8 mouse cellular contexts compared by ENCODE assay signal in the genomic region with DNA sequence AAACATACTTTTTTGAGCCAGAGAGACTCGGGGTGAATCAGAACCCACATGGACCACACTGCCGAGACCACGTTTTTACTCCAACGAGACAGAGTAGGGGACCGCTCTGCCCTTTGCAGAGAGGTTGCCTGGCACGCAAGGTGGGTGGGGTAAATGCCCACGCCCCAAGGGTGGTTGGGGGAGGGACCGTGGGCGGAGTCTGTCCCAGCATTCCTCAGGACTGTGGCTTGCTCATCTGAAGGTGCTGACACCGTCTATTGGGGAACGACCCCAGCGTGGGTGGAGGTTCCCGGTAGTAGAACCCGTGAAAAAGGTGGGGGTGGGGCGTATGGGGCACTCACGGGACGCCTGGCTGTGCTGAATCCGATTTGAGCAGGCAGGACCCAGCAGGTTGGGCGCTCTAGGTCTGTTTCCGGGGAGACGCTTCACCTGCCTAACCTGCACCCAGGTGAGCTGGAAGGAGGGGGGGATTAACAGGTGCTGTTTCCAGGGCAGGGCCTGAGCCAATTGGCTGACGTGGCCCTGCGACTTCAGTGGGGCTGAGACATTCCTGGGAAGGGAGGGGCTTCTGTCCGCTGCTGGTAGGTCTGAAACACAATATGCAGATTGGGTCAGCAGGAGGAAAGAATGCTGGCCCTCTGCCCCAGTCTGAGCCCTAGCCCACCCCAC. TPM values are rescaled to one million over a fixed set of nuclear protein-coding genes. Genes with fewer than 3 reads are reported as not detected.
DNase-seq lines count a peak whose midpoint lies in the region; ATAC-seq and TF ChIP-seq lines count a peak whose summit lies in the region.

Gene Tmem125 (minus strand): TSS at position 453 of the 669 bp plus-strand sequence.

- H3K4me2 ChIP-seq in heart, embryonic 14.5 days (ENCODE audit: low read length): peak within 1 kb of the TSS; percentile 78
- peak within 1 kb of the TSS; percentile 67 for H3K4me2 ChIP-seq in kidney, embryonic 15.5 days
- H3K4me2 ChIP-seq in lung, postnatal 0 days (replicated peaks; ENCODE audit: low read depth, low read length): peak within 1 kb of the TSS; percentile 65

- 2% methylated on average over 22 of the region's 24 CpGs for WGBS in heart, embryonic 14.5 days
- WGBS in kidney, embryonic 15.5 days: 2% methylated on average over 24 of the region's 24 CpGs
- under 1% methylated on average over 24 of the region's 24 CpGs for WGBS in lung, postnatal 0 days

- H3K36me3 ChIP-seq in heart, embryonic 14.5 days (ENCODE audit: control insufficient read depth, insufficient read depth, low read length): no peaks in the 10 kb centered on the region
- H3K36me3 ChIP-seq in kidney, embryonic 15.5 days: no peaks in the 10 kb centered on the region
- no peaks in the 10 kb centered on the region for H3K36me3 ChIP-seq in lung, postnatal 0 days (ENCODE audit: insufficient read depth, low read length)

- TF ChIP-seq EP300 in lung, postnatal 0 days (IDR thresholded peaks at IDR 0.05): peak; percentile 56

- TF ChIP-seq CTCF in lung, postnatal 0 days (IDR thresholded peaks at IDR 0.05): no peak

- DNase-seq in layer of hippocampus, adult 9-11 months: peak; percentile 55
- DNase-seq in layer of hippocampus, postnatal 14 days (ENCODE audit: low spot score in 2 of 2): no peak
- peak; percentile 94 for DNase-seq in lung, postnatal 0 days (ENCODE audit: low spot score)
- DNase-seq in retina, embryonic 14.5 days (ENCODE audit: low spot score): peak; percentile 36
- no peak for DNase-seq in gastrocnemius, postnatal 10 days

- peak; percentile 67 for ATAC-seq in common myeloid progenitor, adult 5-6 weeks (replicated peaks; ENCODE audit: low read depth, poor library complexity, severe bottlenecking)
- ATAC-seq in heart, embryonic 14.5 days (ENCODE audit: insufficient number of reproducible peaks, insufficient read depth, low FRiP score, low read depth): peak; percentile 43
- peak; percentile 90 for ATAC-seq in kidney, embryonic 15.5 days (replicated peaks; ENCODE audit: low FRiP score)
- peak; percentile 92 for ATAC-seq in lung, postnatal 0 days

- no peaks in the 10 kb centered on the region for H3K9me3 ChIP-seq in heart, embryonic 14.5 days (ENCODE audit: control insufficient read depth, low read length)
- H3K9me3 ChIP-seq in kidney, embryonic 15.5 days (replicated peaks): 0 out of 2 replicates have a peak, but pooled peaks cover 4% of the 10 kb centered on the region
- no peaks in the 10 kb centered on the region for H3K9me3 ChIP-seq in lung, postnatal 0 days (ENCODE audit: low read length)

- peak within 1 kb of the TSS; percentile 36 to 40 for H3K4me3 ChIP-seq in heart, embryonic 14.5 days (ENCODE audit: control insufficient read depth in 1 of 2, insufficient read depth in 1 of 2, low read depth in 1 of 2, low read length in 2 of 2)
- H3K4me3 ChIP-seq in kidney, embryonic 15.5 days (replicated peaks): peak within 1 kb of the TSS; percentile 43
- peak within 1 kb of the TSS; percentile 31 for H3K4me3 ChIP-seq in lung, postnatal 0 days (ENCODE audit: low read depth, low read length)

- H3K27ac ChIP-seq in heart, embryonic 14.5 days (replicated peaks in 1 of 2; ENCODE audit: control insufficient read depth in 1 of 2, insufficient read depth in 1 of 2, low read depth in 2 of 2, low read length in 2 of 2): no peak within 1 kb of the TSS
- H3K27ac ChIP-seq in kidney, embryonic 15.5 days: peak within 1 kb of the TSS; percentile 85
- peak within 1 kb of the TSS; percentile 83 for H3K27ac ChIP-seq in lung, postnatal 0 days (ENCODE audit: low read length)

- peak within 1 kb of the TSS; percentile 57 for H3K9ac ChIP-seq in heart, embryonic 14.5 days (ENCODE audit: low read length)
- peak within 1 kb of the TSS; percentile 22; the same call in 1 of the 2 replicates for H3K9ac ChIP-seq in kidney, embryonic 15.5 days
- peak within 1 kb of the TSS; percentile 23 for H3K9ac ChIP-seq in lung, postnatal 0 days (replicated peaks; ENCODE audit: low read depth)

- H3K27me3 ChIP-seq in heart, embryonic 14.5 days (ENCODE audit: control insufficient read depth, insufficient read depth, low read length): peaks cover 6% of the 10 kb centered on the region
- 0 out of 2 replicates have a peak, but pooled peaks cover 4% of the 10 kb centered on the region for H3K27me3 ChIP-seq in kidney, embryonic 15.5 days
- H3K27me3 ChIP-seq in lung, postnatal 0 days (replicated peaks; ENCODE audit: insufficient read depth, low read length): no peaks in the 10 kb centered on the region

- H3K4me1 ChIP-seq in heart, embryonic 14.5 days (ENCODE audit: control insufficient read depth in 2 of 2, insufficient read depth in 2 of 2, low read length in 2 of 2): peaks cover 4 to 7% of the 10 kb centered on the region in 2 experiments; a peak in 1 of 4 replicates
- peaks cover 14% of the 10 kb centered on the region for H3K4me1 ChIP-seq in kidney, embryonic 15.5 days
- H3K4me1 ChIP-seq in lung, postnatal 0 days (ENCODE audit: insufficient read depth, low read depth, low read length): no peaks in the 10 kb centered on the region

RNA-seq across cellular contexts. Expression of gene Tmem125, which starts in this region (rescaled TPM):
- 1 to 10 TPM; 8.5 to 9.1 TPM for total RNA-seq in layer of hippocampus, postnatal 14 days (2021)
- total RNA-seq in common myeloid progenitor, adult 5-6 weeks (2017): 0.14 TPM in 1 of 2 replicates, not detected in the other
- polyA plus RNA-seq in heart, embryonic 14.5 days (2014; fragmentation: Nextera tagmentation; extraction: Ambion mirVana): 0.24 and 0.43 TPM in 2 replicates
- 5.6 and 6.7 TPM in 2 replicates for polyA plus RNA-seq in kidney, embryonic 15.5 days (2015; fragmentation: Nextera tagmentation; extraction: Ambion mirVana)
- polyA plus RNA-seq in lung, postnatal 0 days (2015; fragmentation: Nextera tagmentation; extraction: Ambion mirVana): 16.7 and 17.4 TPM in 2 replicates
- total RNA-seq in gastrocnemius, postnatal 10 days (2021): under 1 TPM; 0.14 to 0.23 TPM

Comparison
In these comparisons a context has a peak if more than half of its experiments do, and no peak if none do; other contexts are left out.
1. DNase-seq: peak in layer of hippocampus, adult 9-11 months (single experiment), lung, postnatal 0 days (single experiment) and retina, embryonic 14.5 days (single experiment); none in layer of hippocampus, postnatal 14 days (0 of 2) and gastrocnemius, postnatal 10 days (single experiment).
2. Peak in ATAC-seq in common myeloid progenitor, adult 5-6 weeks; RNA of the gene not detected or under 1 TPM.
3. Peak in ATAC-seq, H3K4me3 ChIP-seq, H3K9ac ChIP-seq and H3K4me2 ChIP-seq in heart, embryonic 14.5 days; RNA of the gene not detected or under 1 TPM.
4. H3K27ac ChIP-seq: peak in kidney, embryonic 15.5 days (single experiment) and lung, postnatal 0 days (single experiment); none in heart, embryonic 14.5 days (0 of 2).
5. Peak in every context shown above with its lines, with median percentiles within 50 percentile points of each other: ATAC-seq, H3K4me2 ChIP-seq, H3K4me3 ChIP-seq and H3K9ac ChIP-seq.